ENCODE assay signal across 8 mouse cellular contexts in the genomic region with DNA sequence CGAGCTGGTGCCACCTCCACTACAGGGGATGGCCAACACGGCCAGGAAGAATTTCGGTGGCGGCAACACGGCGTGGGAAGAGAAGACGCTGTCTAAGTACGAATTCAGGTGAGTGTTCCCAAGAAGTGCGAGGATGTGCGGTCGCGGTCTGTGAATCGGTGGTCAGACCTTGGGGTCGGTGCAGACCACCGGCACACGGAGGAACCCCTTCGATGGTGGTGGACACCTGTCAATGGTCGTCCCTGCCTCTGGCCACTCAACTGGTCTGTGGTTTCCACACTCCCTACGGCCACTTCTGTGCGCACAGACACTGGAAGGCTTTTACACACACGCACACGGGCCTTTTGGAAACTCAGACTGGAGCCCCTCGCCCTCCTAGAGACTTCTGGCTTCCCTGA. TPM values are rescaled to one million over a fixed set of nuclear protein-coding genes. Genes with fewer than 3 reads are reported as not detected.
DNase-seq lines count a peak whose midpoint lies in the region; ATAC-seq and TF ChIP-seq lines count a peak whose summit lies in the region.

No protein-coding gene starts in this region.

- H3K27me3 ChIP-seq in G1E (ENCODE audit: insufficient read depth, low read length) = no peaks in the 10 kb centered on the region
- H3K27me3 ChIP-seq in forebrain, postnatal 0 days (ENCODE audit: insufficient read depth, low read length) = no peaks in the 10 kb centered on the region

- no peak for TF ChIP-seq CTCF in G1E (IDR thresholded peaks at IDR 0.05; ENCODE audit: low read depth, low read length)
- TF ChIP-seq CTCF in forebrain, postnatal 0 days (IDR thresholded peaks at IDR 0.05; ENCODE audit: low read depth) = no peak

- H3K4me2 ChIP-seq in forebrain, postnatal 0 days (ENCODE audit: low read depth) = peak overlapping the region; percentile 89

- no peak for ATAC-seq in G1E (ENCODE audit: extremely low read depth, insufficient number of reproducible peaks, low FRiP score, poor library complexity, severe bottlenecking)
- ATAC-seq in forebrain, postnatal 0 days = no peak

- H3K9ac ChIP-seq in forebrain, postnatal 0 days = peak overlapping the region; percentile 74

- DNase-seq in kidney, adult 11 months = peak; percentile 27
- DNase-seq in kidney, adult 18-20 months = no peak
- peak; percentile 12 for DNase-seq in G1E (ENCODE audit: low spot score)
- no peak for DNase-seq in forebrain, postnatal 0 days
- no peak for DNase-seq in embryo, embryonic 10 days (ENCODE audit: low spot score)
- DNase-seq in cerebellum, adult 18-20 months = no peak
- DNase-seq in left cerebral cortex, adult 11 months (ENCODE audit: low spot score) = no peak

- H3K4me1 ChIP-seq in G1E (ENCODE audit: insufficient read depth, low read depth, low read length) = peaks cover 36% of the 10 kb centered on the region
- peaks cover 11% of the 10 kb centered on the region; the same call in 1 of the 2 replicates for H3K4me1 ChIP-seq in forebrain, postnatal 0 days (ENCODE audit: insufficient read depth)

- H3K36me3 ChIP-seq in G1E (replicated peaks) (peaks cover 75% of the 10 kb centered on the region), macrophage (ENCODE audit: inconsistent target) (peaks cover 23% of the 10 kb centered on the region)
- peaks cover 40% of the 10 kb centered on the region for H3K36me3 ChIP-seq in forebrain, postnatal 0 days (ENCODE audit: insufficient read depth)

- H3K27ac ChIP-seq in forebrain, postnatal 0 days (ENCODE audit: low read depth, low read length) = peak overlapping the region; percentile 35; the same call in 1 of the 2 replicates
- no peak overlapping the region for H3K27ac ChIP-seq in macrophage

- H3K4me3 ChIP-seq in G1E (ENCODE audit: low read depth, low read length) = peak overlapping the region; percentile 88
- peak overlapping the region; percentile 88 for H3K4me3 ChIP-seq in forebrain, postnatal 0 days (ENCODE audit: low read depth, low read length)
- peak overlapping the region; percentile 71 for H3K4me3 ChIP-seq in macrophage (ENCODE audit: inconsistent target)

- WGBS in forebrain, postnatal 0 days = under 1% methylated on average over 23 of the region's 23 CpGs
- 1% methylated on average over 23 of the region's 23 CpGs for WGBS in macrophage (ENCODE audit: missing documents)

- H3K79me2 ChIP-seq in macrophage (ENCODE audit: inconsistent target) = peaks cover 46% of the 10 kb centered on the region

- no peaks in the 10 kb centered on the region for H3K9me3 ChIP-seq in G1E (replicated peaks)
- no peaks in the 10 kb centered on the region for H3K9me3 ChIP-seq in forebrain, postnatal 0 days (ENCODE audit: low read length)

RNA-seq across cellular contexts. Expression of a gene that starts 0.5 kb away (rescaled TPM):
- total RNA-seq in G1E (2014; fragmentation: Nextera tagmentation) (8.5 and 10.8 TPM in 2 replicates), G1E (2017) (25.8 and 26.7 TPM in 2 replicates)
- polyA plus RNA-seq in G1E (2012) (12.3 and 16.5 TPM in 2 replicates), macrophage (2018) (23.5 to 44.3 TPM (median 25.4 TPM) in 3 replicates)
- 30.9 and 31.6 TPM in 2 replicates for total RNA-seq in forebrain, postnatal 0 days (2014; rRNA removed)
- 40.2 and 43.9 TPM in 2 replicates for polyA plus RNA-seq in forebrain, postnatal 0 days (2015; fragmentation: Nextera tagmentation; extraction: Ambion mirVana)
- 10 to 100 TPM in 11 of 26 experiments, 1 to 10 TPM in 15; 3.5 to 15.9 (median 7.7) TPM for total RNA-seq in macrophage (2018; cell fraction: chromatin; rRNA removed)
- total RNA-seq in macrophage (2018; cell fraction: cytosol; rRNA removed) = 10 to 100 TPM; 20.1 to 37.1 (median 28.5) TPM
- 10 to 100 TPM in 25 of 26 experiments, 1 to 10 TPM in 1; 7.8 to 44.4 (median 26.1) TPM for total RNA-seq in macrophage (2018; cell fraction: nucleus; rRNA removed)

RNA-seq across cellular contexts. Expression of a gene that starts 0.8 kb away (rescaled TPM):
- total RNA-seq in G1E (2014; fragmentation: Nextera tagmentation) (18.1 and 24.0 TPM in 2 replicates), G1E (2017) (7.0 and 7.8 TPM in 2 replicates)
- polyA plus RNA-seq in G1E (2012) (2.7 and 4.8 TPM in 2 replicates), macrophage (2018) (12.8 to 16.9 TPM (median 14.4 TPM) in 3 replicates)
- 10.2 and 11.9 TPM in 2 replicates for total RNA-seq in forebrain, postnatal 0 days (2014; rRNA removed)
- polyA plus RNA-seq in forebrain, postnatal 0 days (2015; fragmentation: Nextera tagmentation; extraction: Ambion mirVana) = 5.5 and 7.6 TPM in 2 replicates
- total RNA-seq in macrophage (2018; cell fraction: chromatin; rRNA removed) = 10 to 100 TPM in 22 of 26 experiments, 1 to 10 TPM in 4; 7.9 to 30.6 (median 18.7) TPM
- total RNA-seq in macrophage (2018; cell fraction: cytosol; rRNA removed) = 10 to 100 TPM in 17 of 26 experiments, 1 to 10 TPM in 9; 7.7 to 15.0 (median 11.0) TPM
- 10 to 100 TPM in 23 of 26 experiments, 1 to 10 TPM in 3; 8.0 to 29.7 (median 13.9) TPM for total RNA-seq in macrophage (2018; cell fraction: nucleus; rRNA removed)

RNA-seq across cellular contexts. Expression of a gene that starts 42.1 kb away (rescaled TPM):
- total RNA-seq in G1E (2014; fragmentation: Nextera tagmentation) (2.1 and 5.3 TPM in 2 replicates), G1E (2017) (3.4 and 3.7 TPM in 2 replicates)
- polyA plus RNA-seq in G1E (2012) (6.0 and 6.8 TPM in 2 replicates), macrophage (2018) (2.9 to 8.0 TPM (median 7.6 TPM) in 3 replicates)
- 65.5 and 70.6 TPM in 2 replicates for total RNA-seq in forebrain, postnatal 0 days (2014; rRNA removed)
- polyA plus RNA-seq in forebrain, postnatal 0 days (2015; fragmentation: Nextera tagmentation; extraction: Ambion mirVana) = 61.9 and 65.2 TPM in 2 replicates
- 100 to 1,000 TPM in 1 of 26 experiments, 10 to 100 TPM in 23, 1 to 10 TPM in 2; 6.6 to 141 (median 25.1) TPM for total RNA-seq in macrophage (2018; cell fraction: chromatin; rRNA removed)
- total RNA-seq in macrophage (2018; cell fraction: cytosol; rRNA removed) = 10 to 100 TPM in 21 of 26 experiments, 1 to 10 TPM in 5; 6.8 to 83.9 (median 17.8) TPM
- 100 to 1,000 TPM in 2 of 26 experiments, 10 to 100 TPM in 24; 10.5 to 127 (median 24.4) TPM for total RNA-seq in macrophage (2018; cell fraction: nucleus; rRNA removed)

Comparison
In these comparisons a context has a peak if more than half of its experiments do, and no peak if none do; other contexts are left out.
1. DNase-seq: peak in kidney, adult 11 months (single experiment) and G1E (single experiment); none in kidney, adult 18-20 months (single experiment), forebrain, postnatal 0 days (single experiment), embryo, embryonic 10 days (single experiment), cerebellum, adult 18-20 months (0 of 2) and left cerebral cortex, adult 11 months (single experiment).
2. Peak in every context shown above with its lines, with median percentiles within 50 percentile points of each other: H3K4me3 ChIP-seq.